Comparison of ENCODE assay signal across 8 mouse cellular contexts in the genomic region with DNA sequence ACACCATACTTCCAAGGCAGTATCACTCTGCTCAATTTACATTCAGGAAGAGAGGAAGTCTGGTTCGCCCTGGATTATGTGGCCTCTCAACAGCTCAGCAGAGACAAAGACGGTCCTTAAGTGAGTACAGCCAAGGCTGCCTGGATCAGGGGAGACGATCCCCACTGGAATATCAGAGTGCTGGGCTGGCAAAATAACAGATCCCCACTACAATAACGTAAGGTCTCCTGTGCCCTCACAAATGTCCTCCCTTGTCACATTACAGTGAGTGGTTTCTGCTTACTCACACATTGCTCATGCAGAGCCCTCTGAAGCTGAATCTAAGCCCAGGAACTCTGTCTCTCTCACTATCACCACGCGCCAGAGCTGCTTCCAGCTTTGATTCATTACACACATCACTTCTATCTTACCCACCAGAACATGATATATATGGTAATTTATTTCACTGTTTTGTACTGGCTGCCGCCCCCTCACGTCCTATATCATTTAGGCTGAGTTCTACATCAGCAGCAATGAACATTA.
A peak's percentile ranks its signal among the peaks of the same experiment; 100 is the strongest.
DNase-seq lines count a peak whose midpoint lies in the region; ATAC-seq lines count a peak whose summit lies in the region.

No protein-coding gene starts in this region.

- H3K27me3 ChIP-seq in forebrain, embryonic 13.5 days: no peaks in the 10 kb centered on the region
- no peaks in the 10 kb centered on the region for H3K27me3 ChIP-seq in forebrain, embryonic 11.5 days (ENCODE audit: control insufficient read depth, insufficient read depth, low read length)
- H3K27me3 ChIP-seq in forebrain, embryonic 14.5 days (replicated peaks; ENCODE audit: control insufficient read depth, insufficient read depth, low read length): no peaks in the 10 kb centered on the region

- 0 out of 2 replicates have a peak, but pooled peaks have one; percentile 53 for ATAC-seq in forebrain, embryonic 13.5 days
- no peak for ATAC-seq in forebrain, embryonic 11.5 days (replicated peaks; ENCODE audit: low FRiP score)
- ATAC-seq in forebrain, embryonic 14.5 days: peak; percentile 42; the same call in 1 of the 2 replicates
- no peak for ATAC-seq in megakaryocyte progenitor cell, adult 5-6 weeks (replicated peaks; ENCODE audit: poor library complexity)

- DNase-seq in forebrain, embryonic 11.5 days (ENCODE audit: low spot score): no peak
- DNase-seq in forebrain, embryonic 14.5 days (ENCODE audit: low spot score): no peak
- DNase-seq in left cerebral cortex, adult 8-10 months (ENCODE audit: low spot score in 2 of 2): peak; percentile 9 to 64
- peak; percentile 2 for DNase-seq in retina, embryonic 14.5 days (ENCODE audit: low spot score)
- DNase-seq in urinary bladder, postnatal 10 days (ENCODE audit: low spot score): no peak
- DNase-seq in thymus, adult 18-20 months: no peak

- H3K4me3 ChIP-seq in forebrain, embryonic 13.5 days: no peak overlapping the region
- H3K4me3 ChIP-seq in forebrain, embryonic 11.5 days (ENCODE audit: low read depth, low read length): no peak overlapping the region
- H3K4me3 ChIP-seq in forebrain, embryonic 14.5 days (ENCODE audit: low read depth, low read length): no peak overlapping the region

- WGBS in forebrain, embryonic 13.5 days: 74% methylated on average over 8 of the region's 8 CpGs
- 79% methylated on average over 8 of the region's 8 CpGs for WGBS in forebrain, embryonic 11.5 days
- WGBS in forebrain, embryonic 14.5 days: 75% methylated on average over 8 of the region's 8 CpGs

- H3K4me2 ChIP-seq in forebrain, embryonic 13.5 days: no peak overlapping the region
- no peak overlapping the region for H3K4me2 ChIP-seq in forebrain, embryonic 11.5 days (ENCODE audit: low read depth, low read length, severe bottlenecking)
- H3K4me2 ChIP-seq in forebrain, embryonic 14.5 days (ENCODE audit: low read length): no peak overlapping the region

- no peaks in the 10 kb centered on the region for H3K9me3 ChIP-seq in forebrain, embryonic 13.5 days (replicated peaks)
- no peaks in the 10 kb centered on the region for H3K9me3 ChIP-seq in forebrain, embryonic 11.5 days (ENCODE audit: control insufficient read depth, low read length)
- no peaks in the 10 kb centered on the region for H3K9me3 ChIP-seq in forebrain, embryonic 14.5 days (replicated peaks; ENCODE audit: control insufficient read depth, low read length)

- H3K9ac ChIP-seq in forebrain, embryonic 13.5 days: no peak overlapping the region
- no peak overlapping the region for H3K9ac ChIP-seq in forebrain, embryonic 11.5 days (ENCODE audit: low read length)
- H3K9ac ChIP-seq in forebrain, embryonic 14.5 days (ENCODE audit: low read length): no peak overlapping the region

- no peaks in the 10 kb centered on the region for H3K36me3 ChIP-seq in forebrain, embryonic 13.5 days (ENCODE audit: poor library complexity, severe bottlenecking)
- H3K36me3 ChIP-seq in forebrain, embryonic 11.5 days (ENCODE audit: control insufficient read depth, insufficient read depth, low read length): no peaks in the 10 kb centered on the region
- no peaks in the 10 kb centered on the region for H3K36me3 ChIP-seq in forebrain, embryonic 14.5 days (ENCODE audit: control insufficient read depth, insufficient read depth, low read length)

- H3K4me1 ChIP-seq in forebrain, embryonic 13.5 days: no peaks in the 10 kb centered on the region
- H3K4me1 ChIP-seq in forebrain, embryonic 11.5 days (replicated peaks; ENCODE audit: control insufficient read depth, insufficient read depth, low read length): no peaks in the 10 kb centered on the region
- no peaks in the 10 kb centered on the region for H3K4me1 ChIP-seq in forebrain, embryonic 14.5 days (ENCODE audit: control insufficient read depth, insufficient read depth, low read length)

- no peak overlapping the region for H3K27ac ChIP-seq in forebrain, embryonic 13.5 days
- no peak overlapping the region for H3K27ac ChIP-seq in forebrain, embryonic 11.5 days (ENCODE audit: low read depth, low read length)
- H3K27ac ChIP-seq in forebrain, embryonic 14.5 days (ENCODE audit: low read depth, low read length): no peak overlapping the region

Comparison
In these comparisons a context has a peak if more than half of its experiments do, and no peak if none do; other contexts are left out.
1. ATAC-seq: peak in forebrain, embryonic 13.5 days (single experiment) and forebrain, embryonic 14.5 days (single experiment); none in forebrain, embryonic 11.5 days (single experiment) and megakaryocyte progenitor cell, adult 5-6 weeks (single experiment).
2. DNase-seq: peak in left cerebral cortex, adult 8-10 months (2 of 2) and retina, embryonic 14.5 days (single experiment); none in forebrain, embryonic 11.5 days (single experiment), forebrain, embryonic 14.5 days (single experiment), urinary bladder, postnatal 10 days (single experiment) and thymus, adult 18-20 months (0 of 2).